Mouse (Mus musculus) forebrain, embryonic 10.5 days (tissue): Measurements from ENCODE around the gene Lrig2. TPM values are rescaled to one million over a fixed set of nuclear protein-coding genes. Genes with fewer than 3 reads are reported as not detected.

Experiments
- DNase-seq: peaks from one replicate; pipeline ENCODE4 v3.0.0-alpha.2; 2017; ENCODE audit warnings: low spot score; ENCODE audit errors: extremely low spot score
- H3K27ac ChIP-seq: fragments of 300-500 bp; sonication (generic); 2 replicates; pipeline ENCODE4 v1.5.1; 2016; ENCODE audit warnings: mild to moderate bottlenecking
- H3K27me3 ChIP-seq: fragments of 300-500 bp; sonication (generic); 2 replicates; pipeline ENCODE4 v1.6.1; 2016; ENCODE audit warnings: mild to moderate bottlenecking; ENCODE audit not compliant: poor library complexity, severe bottlenecking
- H3K36me3 ChIP-seq: fragments of 300-500 bp; sonication (generic); replicated peaks from 2 replicates; pipeline ENCODE4 v1.6.1; 2016; ENCODE audit warnings: mild to moderate bottlenecking, moderate library complexity
- H3K4me1 ChIP-seq: fragments of 300-500 bp; sonication (generic); 2 replicates; pipeline ENCODE4 v1.6.1; 2016
- H3K4me3 ChIP-seq: fragments of 300-500 bp; sonication (generic); 2 replicates; pipeline ENCODE4 v1.5.1; 2016; ENCODE audit warnings: mild to moderate bottlenecking, moderate library complexity
- H3K9me3 ChIP-seq: fragments of 300-500 bp; sonication (generic); 2 replicates; pipeline ENCODE4 v1.6.1; 2016; ENCODE audit warnings: mild to moderate bottlenecking, moderate library complexity
- WGBS: fragments of 180-500 bp; shearing (Covaris S2); methylation state at CpG from one replicate; pipeline ENCODE4 v1.1.7; 2016; 5-methylcytosine and 5-hydroxymethylcytosine counted together
- polyA plus RNA-seq: library from polyadenylated mRNA; unstranded; fragments of >200 nt; fragmentation: Nextera tagmentation; extraction: Ambion mirVana; gene quantifications from 2 replicates; pipeline ENCODE4 v1.2.1, GENCODE M21; 2016

Lrig2 gene
- polyA plus RNA-seq, 1 experiment from 2014 or later = 15.1 TPM

- Histone ChIP-seq H3K36me3 (peaks cover 64% of the 10 kb centered on the region), H3K9me3 (no peaks in the 10 kb centered on the region)
- WGBS = 76% methylated on average over 1 of the region's 1 CpGs
Measured at GRCm38 (mm10) chr3:104480946-104481719, 30.6 kb downstream of the Lrig2 start.

GRCm38 (mm10) chr3:104478056-104478455, 33.7 kb downstream of the Lrig2 start:
- H3K36me3 ChIP-seq = peaks cover 55% of the 10 kb centered on the region

More at GRCm38 (mm10) chr3:104480946-104481719, 30.6 kb downstream of the Lrig2 start:
- Histone ChIP-seq H3K4me3 (no peak overlapping the region), H3K27ac (no peak overlapping the region), H3K27me3 (no peaks in the 10 kb centered on the region), H3K4me1 (no peaks in the 10 kb centered on the region)
- DNase-seq = no peak

GRCm38 (mm10) chr3:104469421-104469820, 42.3 kb downstream of the Lrig2 start:
- 88% methylated on average over 3 of the region's 3 CpGs for WGBS
- Histone ChIP-seq H3K4me3 (no peak overlapping the region), H3K9me3 (no peaks in the 10 kb centered on the region), H3K36me3 (peaks cover 39% of the 10 kb centered on the region), H3K4me1 (no peaks in the 10 kb centered on the region), H3K27me3 (no peaks in the 10 kb centered on the region), H3K27ac (no peak overlapping the region)
- DNase-seq = no peak

More at GRCm38 (mm10) chr3:104478056-104478455, 33.7 kb downstream of the Lrig2 start:
- Histone ChIP-seq H3K27ac (no peak overlapping the region), H3K4me3 (no peak overlapping the region), H3K4me1 (no peaks in the 10 kb centered on the region), H3K9me3 (no peaks in the 10 kb centered on the region), H3K27me3 (no peaks in the 10 kb centered on the region)
- no peak for DNase-seq
- WGBS = 88% methylated on average over 1 of the region's 1 CpGs

- 81% methylated on average over 2 of the region's 2 CpGs for WGBS
- no peaks in the 10 kb centered on the region for H3K9me3 ChIP-seq
- H3K4me3 ChIP-seq = no peak overlapping the region
- H3K27me3 ChIP-seq = no peaks in the 10 kb centered on the region
- no peak overlapping the region for H3K27ac ChIP-seq
- H3K36me3 ChIP-seq = peaks cover 100% of the 10 kb centered on the region
- no peaks in the 10 kb centered on the region for H3K4me1 ChIP-seq
- DNase-seq = no peak
Measured at GRCm38 (mm10) chr3:104461226-104461625, 50.5 kb downstream of the Lrig2 start.

- Histone ChIP-seq H3K27me3 (no peaks in the 10 kb centered on the region), H3K4me3 (no peak overlapping the region), H3K36me3 (peaks cover 97% of the 10 kb centered on the region), H3K27ac (no peak overlapping the region), H3K4me1 (no peaks in the 10 kb centered on the region), H3K9me3 (no peaks in the 10 kb centered on the region)
- WGBS = 71% methylated on average over 1 of the region's 1 CpGs
- no peak for DNase-seq
Measured at GRCm38 (mm10) chr3:104458588-104458987, 53.1 kb downstream of the Lrig2 start.

GRCm38 (mm10) chr3:104455506-104456275, 56.0 kb downstream of the Lrig2 start:
- no peak overlapping the region for H3K27ac ChIP-seq
- DNase-seq = no peak
- no peak overlapping the region for H3K4me3 ChIP-seq
- H3K36me3 ChIP-seq = peaks cover 73% of the 10 kb centered on the region
- H3K27me3 ChIP-seq = no peaks in the 10 kb centered on the region
- H3K4me1 ChIP-seq = no peaks in the 10 kb centered on the region
- 84% methylated on average over 10 of the region's 10 CpGs for WGBS
- H3K9me3 ChIP-seq = no peaks in the 10 kb centered on the region

GRCm38 (mm10) chr3:104447240-104447639, 64.5 kb downstream of the Lrig2 start:
- Histone ChIP-seq H3K4me1 (peaks cover 3% of the 10 kb centered on the region), H3K9me3 (no peaks in the 10 kb centered on the region), H3K27ac (no peak overlapping the region), H3K36me3 (no peaks in the 10 kb centered on the region), H3K4me3 (no peak overlapping the region), H3K27me3 (no peaks in the 10 kb centered on the region)
- no peak for DNase-seq
- 93% methylated on average over 2 of the region's 2 CpGs for WGBS

GRCm38 (mm10) chr3:104446689-104447088, 65.0 kb downstream of the Lrig2 start:
- DNase-seq = no peak
- WGBS = 87% methylated on average over 6 of the region's 6 CpGs
- Histone ChIP-seq H3K27me3 (no peaks in the 10 kb centered on the region), H3K36me3 (no peaks in the 10 kb centered on the region), H3K9me3 (no peaks in the 10 kb centered on the region), H3K27ac (no peak overlapping the region), H3K4me3 (no peak overlapping the region), H3K4me1 (peaks cover 9% of the 10 kb centered on the region)

- Histone ChIP-seq H3K4me3 (no peak overlapping the region), H3K27me3 (no peaks in the 10 kb centered on the region), H3K4me1 (peaks cover 15% of the 10 kb centered on the region), H3K27ac (no peak overlapping the region), H3K36me3 (no peaks in the 10 kb centered on the region), H3K9me3 (no peaks in the 10 kb centered on the region)
- DNase-seq = no peak
- 73% methylated on average over 6 of the region's 6 CpGs for WGBS
Measured at GRCm38 (mm10) chr3:104445576-104445975, 66.1 kb downstream of the Lrig2 start.

- 72% methylated on average over 3 of the region's 3 CpGs for WGBS
- no peaks in the 10 kb centered on the region for H3K36me3 ChIP-seq
- no peak for DNase-seq
Measured at GRCm38 (mm10) chr3:104444946-104445460, 66.7 kb downstream of the Lrig2 start.

GRCm38 (mm10) chr3:104444082-104444481, 67.6 kb downstream of the Lrig2 start:
- WGBS = 88% methylated on average over 3 of the region's 3 CpGs
- no peak for DNase-seq
- no peaks in the 10 kb centered on the region for H3K36me3 ChIP-seq

More at GRCm38 (mm10) chr3:104444946-104445460, 66.7 kb downstream of the Lrig2 start:
- H3K9me3 ChIP-seq = no peaks in the 10 kb centered on the region
- H3K4me1 ChIP-seq = peaks cover 15% of the 10 kb centered on the region
- no peak overlapping the region for H3K27ac ChIP-seq
- no peak overlapping the region for H3K4me3 ChIP-seq
- no peaks in the 10 kb centered on the region for H3K27me3 ChIP-seq

GRCm38 (mm10) chr3:104442357-104442756, 69.4 kb downstream of the Lrig2 start:
- 38% methylated on average over 5 of the region's 5 CpGs for WGBS
- no peak for DNase-seq
- H3K4me3 ChIP-seq = peak overlapping the region; percentile 26; the same call in 1 of the 2 replicates

More at GRCm38 (mm10) chr3:104444082-104444481, 67.6 kb downstream of the Lrig2 start:
- Histone ChIP-seq H3K9me3 (no peaks in the 10 kb centered on the region), H3K4me1 (peaks cover 15% of the 10 kb centered on the region), H3K27ac (no peak overlapping the region), H3K27me3 (no peaks in the 10 kb centered on the region), H3K4me3 (no peak overlapping the region)

More at GRCm38 (mm10) chr3:104442357-104442756, 69.4 kb downstream of the Lrig2 start:
- H3K27ac ChIP-seq = peak overlapping the region; percentile 90
- no peaks in the 10 kb centered on the region for H3K27me3 ChIP-seq
- peaks cover 18% of the 10 kb centered on the region for H3K4me1 ChIP-seq
- H3K9me3 ChIP-seq = no peaks in the 10 kb centered on the region
- no peaks in the 10 kb centered on the region for H3K36me3 ChIP-seq
